15 mouse cellular contexts compared by ENCODE assay signal in genomic region chr14:101501452-101501851, GRCm38 (mm10).
"Had no signal": no experiment of that assay in that cellular context is flagged by ENCODE, and none has a peak within 500 bp of the region (broad histone marks: within the 10 kb centered on the region; RNA-seq: fewer than 3 reads in every experiment).

No protein-coding gene starts in this region.

- H3K9ac ChIP-seq: limb, embryonic 15.5 days; liver, embryonic 13.5 days; liver, postnatal 0 days; lung, embryonic 15.5 days; midbrain, embryonic 15.5 days; neural tube, embryonic 12.5 days; stomach, embryonic 15.5 days had no signal

- H3K4me2 ChIP-seq: limb, embryonic 15.5 days; liver, embryonic 13.5 days; lung, embryonic 15.5 days; midbrain, embryonic 11.5 days; midbrain, embryonic 15.5 days; neural tube, embryonic 12.5 days; stomach, embryonic 15.5 days had no signal

- H3K27me3 ChIP-seq: limb, embryonic 15.5 days; liver, embryonic 13.5 days; lung, embryonic 15.5 days; megakaryocyte, embryonic 14.5 days; midbrain, embryonic 15.5 days; neural tube, embryonic 12.5 days; stomach, embryonic 15.5 days had no signal

- ATAC-seq: liver, postnatal 0 days; midbrain, embryonic 15.5 days had no signal

- H3K9me3 ChIP-seq: limb, embryonic 15.5 days; liver, embryonic 13.5 days; lung, embryonic 15.5 days; megakaryocyte, embryonic 14.5 days; midbrain, embryonic 15.5 days; neural tube, embryonic 12.5 days; stomach, embryonic 15.5 days had no signal

- H3K27ac ChIP-seq: left cerebral cortex, adult 2 months; limb, embryonic 15.5 days; liver, embryonic 13.5 days; lung, embryonic 15.5 days; macrophage; midbrain, embryonic 15.5 days; neural tube, embryonic 12.5 days; stomach, embryonic 15.5 days had no signal

- DNase-seq: kidney, postnatal 25 days; liver, embryonic 13.5 days; liver, postnatal 0 days; lung, postnatal 14 days; right cerebral cortex, postnatal 14 days; thymus, postnatal 4 days had no signal

- H3K4me3 ChIP-seq: left cerebral cortex, adult 2 months; limb, embryonic 15.5 days; liver, embryonic 13.5 days; lung, embryonic 15.5 days; megakaryocyte, embryonic 14.5 days; midbrain, embryonic 15.5 days; neural tube, embryonic 12.5 days; stomach, embryonic 15.5 days had no signal

- H3K4me1 ChIP-seq: limb, embryonic 15.5 days; liver, embryonic 13.5 days; midbrain, embryonic 15.5 days; neural tube, embryonic 12.5 days; stomach, embryonic 15.5 days had no signal

- H3K36me3 ChIP-seq: limb, embryonic 15.5 days; liver, embryonic 13.5 days; lung, embryonic 15.5 days; midbrain, embryonic 15.5 days; neural tube, embryonic 12.5 days; stomach, embryonic 15.5 days had no signal
